Mouse (Mus musculus): ENCODE data around the gene Tex21.

The Tex21 gene

DNA sequence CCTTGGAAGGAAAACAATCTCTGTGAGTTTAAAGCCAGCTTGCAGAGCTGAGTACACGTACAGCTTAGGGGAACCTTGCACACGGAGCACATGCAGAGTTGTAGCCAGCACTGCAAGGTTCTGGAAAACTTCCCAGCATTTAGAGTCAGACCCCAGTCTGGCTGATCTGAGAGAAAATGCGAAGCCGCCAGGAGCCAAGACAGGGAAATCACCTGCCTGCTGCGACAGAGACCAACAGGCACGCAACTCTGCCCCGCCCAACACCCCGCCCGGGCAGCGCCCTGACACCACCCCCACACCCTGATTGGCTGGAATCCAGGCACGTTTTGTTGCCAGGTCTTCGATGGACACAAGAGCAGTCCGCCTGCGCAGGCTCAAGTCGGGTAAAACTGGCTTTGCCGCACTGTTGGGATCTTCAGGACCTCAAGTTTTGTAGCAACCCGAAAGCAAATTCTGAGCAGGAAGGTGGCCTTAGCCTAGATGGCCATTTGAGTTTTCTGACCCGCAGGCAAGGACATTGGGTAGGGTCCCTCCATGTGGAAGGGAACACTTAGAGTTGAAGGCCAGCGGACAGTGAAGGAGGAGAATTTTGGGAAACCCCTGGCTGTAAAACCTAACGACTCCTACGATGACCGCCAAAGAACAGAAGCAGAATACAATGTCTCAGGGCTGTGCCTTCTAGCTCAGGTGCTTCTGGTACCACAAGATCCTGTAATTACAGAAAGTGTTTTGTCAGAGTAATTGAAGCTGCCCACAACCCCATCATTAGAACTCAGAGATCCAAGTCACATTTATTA is 50.4 kb downstream of the Tex21 start:
- WGBS, result 2% methylated on average over 22 of the region's 22 CpGs

DNA sequence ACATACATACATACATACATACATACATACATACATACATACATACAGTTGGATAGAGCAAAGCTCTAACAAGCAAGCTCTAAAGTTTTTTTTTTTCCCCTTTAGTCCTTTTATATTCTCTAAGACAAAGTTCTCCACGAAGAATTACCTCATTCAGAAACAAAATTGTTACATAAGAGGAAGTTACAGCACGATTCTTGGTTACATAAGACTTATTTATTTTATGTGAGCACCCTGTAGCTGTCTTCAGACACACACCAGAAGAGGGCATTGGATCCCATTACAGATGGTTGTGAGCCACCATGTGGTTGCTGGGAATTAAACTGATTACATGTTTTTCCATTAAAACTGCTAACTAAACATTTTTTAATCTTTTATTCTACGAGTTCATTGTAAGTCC is 52.0 kb downstream of the Tex21 start:
- WGBS, result 40% methylated on average over 3 of the region's 3 CpGs

DNA sequence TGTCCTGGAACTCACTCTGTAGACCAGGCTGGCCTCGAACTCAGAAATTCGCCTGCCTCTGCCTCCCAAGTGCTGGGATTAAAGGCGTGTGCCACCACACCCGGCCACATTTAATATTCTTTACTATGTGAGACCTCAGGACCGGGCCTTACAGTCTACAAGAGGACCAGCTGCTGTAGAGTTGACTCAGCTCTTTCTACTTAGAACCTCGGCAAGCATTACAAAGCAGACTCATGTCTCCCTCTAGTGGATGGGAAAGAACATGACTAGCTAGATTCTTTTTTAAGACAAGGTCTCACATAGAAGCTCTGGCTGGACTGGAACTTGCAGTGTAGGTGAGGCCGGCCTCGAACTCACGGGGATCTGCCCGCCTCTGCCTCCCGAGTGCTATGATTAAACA is 55.6 kb downstream of the Tex21 start:
- 47% methylated on average over 11 of the region's 11 CpGs for WGBS

DNA sequence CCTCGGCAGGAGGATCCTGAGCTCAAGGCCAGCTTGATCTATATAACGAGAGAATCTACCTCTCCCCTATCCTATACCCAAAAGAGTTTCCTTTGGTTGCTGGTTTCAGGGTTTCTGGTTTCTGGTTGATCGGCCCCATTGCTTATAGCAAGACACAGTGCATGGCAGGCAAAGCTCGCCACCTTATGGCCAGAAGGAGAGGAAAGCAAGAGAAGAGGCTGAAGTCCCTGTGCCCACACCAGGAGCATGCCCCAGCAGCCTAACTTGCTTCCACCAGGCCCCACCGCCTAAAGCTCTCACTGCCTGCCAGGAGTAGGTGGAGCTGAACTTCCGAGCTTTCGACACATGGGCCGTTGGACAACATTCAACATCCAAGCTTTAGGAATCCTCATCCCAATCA is 58.7 kb downstream of the Tex21 start:
- WGBS, result 46% methylated on average over 8 of the region's 8 CpGs

DNA sequence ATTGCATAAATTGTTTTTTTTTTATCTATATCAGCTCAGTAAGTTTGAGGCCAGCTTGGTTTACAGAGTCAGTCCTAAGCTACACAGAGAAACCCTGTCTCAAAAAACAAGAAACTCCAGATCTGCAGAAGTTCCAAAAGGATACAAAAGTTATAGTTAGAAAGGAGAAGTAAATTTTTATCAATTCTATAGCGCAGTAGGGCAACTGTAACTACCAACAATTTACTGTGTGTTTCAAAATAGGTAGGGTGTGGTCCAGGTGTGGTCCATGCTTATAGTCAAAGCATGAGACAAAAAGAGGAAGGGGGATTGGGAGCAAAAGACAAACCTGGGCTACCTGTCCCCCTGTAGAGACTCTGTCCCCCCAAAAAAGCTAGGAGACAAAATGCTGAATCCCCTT is 60.1 kb downstream of the Tex21 start:
- WGBS, result 96% methylated on average over 1 of the region's 1 CpGs

DNA sequence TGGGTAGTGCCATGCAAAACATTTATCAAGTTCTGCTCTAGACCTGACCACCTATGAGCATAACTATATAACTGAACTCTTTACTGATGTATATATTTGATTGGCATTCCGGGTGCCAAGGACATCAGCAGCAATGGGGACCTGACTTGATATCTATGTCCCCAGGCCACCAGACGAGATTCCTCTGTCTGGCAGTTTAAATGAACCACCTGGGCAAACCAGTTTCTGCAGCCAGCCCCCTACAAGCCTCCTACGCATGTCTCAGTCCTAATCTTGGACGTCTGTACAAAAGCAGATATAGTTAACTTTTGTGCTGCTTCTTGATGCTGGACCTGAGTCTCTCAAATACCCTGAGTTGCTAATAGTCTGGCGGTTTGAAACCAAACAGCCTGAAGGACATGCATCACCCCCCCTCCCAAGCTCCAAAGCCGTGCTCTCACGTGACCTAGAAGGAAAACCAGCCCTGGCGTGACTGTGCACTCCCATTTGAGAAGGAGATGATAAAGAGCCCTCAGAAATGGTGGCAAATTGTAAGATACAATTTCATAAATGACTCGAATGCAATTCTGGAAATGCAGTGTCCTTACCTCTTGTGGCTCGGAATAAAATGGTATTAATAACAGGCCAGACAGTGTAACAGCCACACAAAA is 61.3 kb downstream of the Tex21 start:
- 82% methylated on average over 10 of the region's 10 CpGs for WGBS

DNA sequence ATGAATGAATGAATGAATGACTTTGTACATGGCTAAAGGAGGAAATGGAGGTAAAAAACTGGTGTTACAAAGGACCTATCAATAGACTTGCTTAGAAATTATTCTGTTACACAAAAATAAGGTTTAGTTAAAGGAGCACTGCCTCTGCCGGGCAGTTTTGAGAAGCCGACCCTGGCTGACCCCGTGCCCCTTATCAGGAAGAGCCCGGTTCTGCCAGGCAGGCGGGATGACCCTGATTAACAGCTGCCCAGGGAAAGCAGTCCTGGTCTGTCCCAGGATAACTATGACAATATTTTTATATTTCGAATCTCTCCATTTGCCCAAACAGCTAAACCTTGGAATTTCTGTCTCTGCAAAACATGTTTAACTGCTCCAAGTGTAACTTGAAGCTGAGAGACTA is 62.3 kb downstream of the Tex21 start:
- WGBS, result 80% methylated on average over 6 of the region's 6 CpGs

DNA sequence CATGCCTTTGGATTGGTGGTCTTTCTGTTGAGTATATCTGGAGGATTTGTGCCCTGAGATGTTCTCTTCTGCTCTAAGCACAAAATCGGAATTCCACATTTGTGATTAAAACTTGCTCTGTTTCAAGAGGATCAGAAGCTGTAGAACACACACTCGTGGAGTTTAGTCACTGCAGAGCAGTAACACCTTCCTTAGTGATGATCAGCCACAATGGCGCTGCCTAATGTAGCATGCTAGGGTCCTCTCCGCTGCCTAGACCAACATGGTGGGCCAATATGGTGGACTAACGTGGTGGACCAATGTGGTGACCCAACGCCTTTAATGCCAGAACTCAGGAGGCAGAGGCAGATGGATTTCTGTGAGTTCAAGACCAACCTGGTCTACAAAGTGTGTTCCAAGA is 63.7 kb downstream of the Tex21 start:
- WGBS, result 92% methylated on average over 6 of the region's 6 CpGs

DNA sequence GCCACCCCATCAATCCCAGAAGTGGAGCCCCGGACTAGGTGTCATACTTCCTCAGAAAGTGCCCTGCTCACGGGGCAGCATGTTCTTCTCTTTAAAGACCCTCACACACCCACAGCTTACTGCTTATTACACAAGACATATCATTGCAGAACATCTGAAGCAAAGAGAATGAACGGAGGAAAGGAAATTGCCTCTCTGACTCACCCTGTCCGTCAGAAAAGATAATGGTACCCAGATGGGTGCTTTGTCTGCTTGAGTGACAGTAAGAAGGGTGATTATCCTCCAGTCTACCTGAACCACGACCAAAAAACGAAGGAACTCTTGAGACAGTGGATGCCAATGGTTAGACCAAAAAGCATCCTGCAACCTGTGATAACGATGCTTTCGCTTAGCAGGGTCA is 65.1 kb downstream of the Tex21 start:
- WGBS, result 66% methylated on average over 8 of the region's 8 CpGs

DNA sequence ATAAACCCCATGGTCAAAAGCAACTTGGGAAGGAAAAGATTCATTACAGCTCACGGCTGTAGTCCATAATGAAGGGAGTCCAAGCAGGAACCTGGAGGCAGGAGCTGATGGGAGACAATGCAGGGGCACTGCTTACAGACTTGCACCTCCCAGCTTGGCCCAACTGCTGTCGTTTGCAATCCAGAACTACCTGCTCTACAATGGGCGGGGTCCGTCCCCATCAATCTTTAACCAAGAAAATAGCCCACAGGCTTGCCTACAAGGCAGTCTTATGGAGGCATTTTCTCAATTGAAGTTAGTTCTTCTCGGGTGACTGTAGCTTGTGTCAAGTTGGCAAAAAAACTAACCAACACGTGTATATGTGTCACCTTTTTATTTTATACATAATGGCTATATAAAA is 66.1 kb downstream of the Tex21 start:
- 85% methylated on average over 6 of the region's 6 CpGs for WGBS

DNA sequence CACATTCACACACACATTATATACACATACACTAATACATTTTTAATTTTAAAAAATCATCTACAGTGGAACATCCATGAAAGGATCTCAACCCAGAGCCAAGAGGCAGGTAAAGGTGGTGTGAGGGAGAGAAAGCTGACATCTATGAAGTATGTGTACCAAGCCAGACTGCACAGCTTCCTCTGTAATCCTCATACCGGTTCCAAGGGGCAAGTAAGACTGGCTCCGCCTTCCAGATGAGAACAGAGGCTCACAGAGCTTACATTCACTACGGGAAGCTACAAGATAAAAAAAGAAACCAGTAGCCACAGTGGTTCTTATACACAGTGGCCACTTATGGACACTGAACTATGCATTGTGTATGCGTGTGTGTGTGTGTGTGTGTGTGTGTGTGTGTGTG is 67.0 kb downstream of the Tex21 start:
- 49% methylated on average over 4 of the region's 4 CpGs for WGBS

DNA sequence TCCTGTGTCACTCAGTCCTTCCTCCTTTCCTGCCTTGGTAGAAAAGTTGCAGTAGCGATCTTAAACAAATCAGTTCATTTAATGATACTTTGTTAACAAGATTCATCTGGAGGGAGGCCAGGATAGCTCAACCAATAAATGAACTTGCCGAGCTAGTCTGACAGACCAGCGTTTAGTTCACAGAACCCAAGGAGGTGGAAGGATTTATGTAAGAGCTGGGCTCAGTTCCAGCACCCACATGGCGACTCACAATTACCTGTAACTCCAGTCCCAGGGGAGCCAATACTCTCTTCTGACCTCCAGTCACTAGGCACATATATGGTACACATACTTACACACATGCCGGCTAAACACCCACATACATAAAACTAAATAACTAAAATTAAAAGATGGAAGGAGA is 67.5 kb downstream of the Tex21 start:
- WGBS, result 54% methylated on average over 5 of the region's 5 CpGs

DNA sequence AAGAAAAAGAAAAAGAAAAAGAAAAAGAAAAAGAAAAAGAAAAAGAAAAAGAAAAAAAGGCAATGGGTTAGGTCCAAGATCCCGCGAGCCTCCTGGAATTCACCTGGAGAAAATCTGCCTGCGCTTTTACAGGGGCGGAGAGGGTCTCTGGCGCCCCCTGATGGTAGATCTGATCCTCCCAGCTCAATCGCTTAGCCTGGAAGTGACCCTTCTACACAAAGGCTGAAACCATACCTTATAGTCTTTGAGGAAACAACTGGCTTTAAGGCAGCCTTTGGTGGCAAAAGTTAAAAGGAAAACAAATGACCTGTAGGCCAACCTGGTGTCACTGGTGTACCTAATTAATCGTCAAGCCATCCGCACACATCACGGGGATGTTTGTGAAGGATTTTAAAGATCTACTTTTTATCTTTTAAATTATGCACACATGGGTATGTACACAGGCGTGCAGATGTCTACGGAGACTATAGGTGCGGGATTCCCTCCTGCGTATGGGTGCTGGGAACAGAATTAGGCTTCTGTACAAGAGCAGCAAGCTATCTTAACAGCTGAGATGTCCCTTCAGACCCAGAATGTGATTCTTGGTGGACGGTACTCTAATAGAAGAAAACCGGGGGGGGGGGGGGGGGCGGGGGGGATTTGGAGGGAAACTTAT is 68.6 kb downstream of the Tex21 start:
- WGBS, result 37% methylated on average over 16 of the region's 16 CpGs

DNA sequence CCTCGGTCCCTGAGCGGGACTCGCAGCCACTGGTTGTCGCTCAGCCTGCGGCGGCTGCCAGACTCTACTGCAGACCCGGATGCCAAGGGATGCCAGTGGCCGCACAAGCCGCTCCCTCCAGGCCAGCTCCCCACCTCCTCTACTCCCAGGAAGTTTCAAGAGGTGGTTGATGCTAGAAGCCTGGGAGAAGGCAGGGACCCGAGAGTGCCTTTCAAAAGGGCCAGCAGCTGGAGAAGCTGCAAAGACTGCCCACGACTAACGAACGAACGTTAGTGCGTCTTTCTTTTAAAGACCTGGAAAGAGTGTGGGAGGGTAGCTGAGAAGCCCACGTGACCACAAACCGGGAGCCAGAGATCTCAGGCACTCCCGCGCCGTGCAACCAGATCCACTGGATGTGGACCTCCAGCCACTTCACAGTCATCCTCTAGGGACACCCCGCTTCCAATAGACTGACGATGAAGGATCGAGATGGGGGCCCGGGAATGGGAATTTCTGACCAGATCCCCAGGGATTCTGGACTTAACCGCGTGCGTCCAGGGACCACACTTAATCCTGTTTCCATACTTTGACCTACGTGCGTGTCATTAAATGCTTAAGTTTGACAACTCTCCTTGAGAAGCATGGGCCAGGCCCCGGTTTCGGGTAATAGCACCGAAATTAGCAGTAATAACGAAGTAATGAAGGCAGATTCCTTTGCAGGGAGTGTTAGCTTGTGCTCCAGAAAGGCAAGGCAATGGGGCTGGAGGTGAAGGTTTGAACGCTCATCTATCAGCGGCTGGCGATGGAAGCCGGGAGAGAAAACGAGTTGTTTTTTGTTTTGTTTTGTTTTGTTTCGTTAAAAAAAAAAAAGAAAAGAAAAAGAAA is 69.3 kb downstream of the Tex21 start, which contains the start of gene Esr2:
TSS of gene Esr2 (minus strand) at position 260 of the 864 bp plus-strand sequence.
- under 1% methylated on average over 39 of the region's 39 CpGs for WGBS

DNA sequence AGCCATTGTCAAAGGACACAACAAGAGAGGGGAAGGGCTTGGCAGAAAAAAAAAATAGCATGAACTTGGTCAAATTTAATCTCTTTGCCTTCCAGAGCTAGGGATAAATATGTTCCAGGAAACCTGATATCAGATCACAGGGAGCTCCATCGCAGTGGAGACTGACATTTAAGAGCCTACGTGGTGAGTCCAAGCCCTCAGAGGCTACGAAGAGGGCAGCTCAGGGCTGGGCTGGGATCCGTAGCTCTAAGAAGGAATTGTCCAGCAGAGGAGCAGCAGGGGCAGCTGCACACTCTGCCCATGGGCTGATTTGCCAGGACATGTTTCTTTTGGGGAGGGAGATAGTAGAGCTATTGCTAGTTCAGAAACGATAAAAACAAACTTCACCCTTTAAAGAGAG is 80.9 kb downstream of the Tex21 start:
- WGBS, result 71% methylated on average over 5 of the region's 5 CpGs

DNA sequence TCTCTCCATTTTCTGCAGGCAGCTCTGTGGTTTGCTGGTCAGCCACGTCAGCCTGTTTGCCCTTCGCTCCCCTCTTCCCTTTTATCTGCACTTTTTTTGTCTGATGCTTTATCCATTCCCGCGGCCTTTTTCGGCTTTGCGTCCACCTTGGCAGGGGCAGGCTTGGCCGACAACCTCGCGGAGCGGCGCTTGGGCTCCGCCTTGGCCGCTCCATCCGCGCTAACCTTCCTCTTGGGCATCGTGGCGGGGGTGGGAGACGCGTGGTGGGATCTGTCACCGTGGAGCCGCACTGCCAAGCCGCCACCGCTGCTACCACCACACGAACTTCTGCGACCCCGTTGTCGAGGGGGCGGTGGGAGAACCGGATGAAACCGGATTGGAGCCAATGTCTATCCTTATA is 94.2 kb downstream of the Tex21 start:
- WGBS, result 18% methylated on average over 30 of the region's 30 CpGs

All from cerebral cortex, adult 2 months (tissue).